Mouse (Mus musculus) retina, adult 2 months (tissue): ENCODE results near the gene Myh2.

Experiments used
- DNase-seq: peaks from one replicate; pipeline ENCODE4 v3.0.0-alpha.2; 2012; ENCODE audit warnings: low read depth, low spot score

Myh2 gene

GRCm38 (mm10) chr11:67170727-67171126 is at the start of gene Myh2:
Gene Myh2, plus strand, starts transcription at chr11:67171027.
- no peak for DNase-seq

- no peak for DNase-seq
Observed at GRCm38 (mm10) chr11:67124943-67125342, 45.9 kb upstream of the Myh2 start.

- DNase-seq, result no peak
Observed at GRCm38 (mm10) chr11:67125361-67125760, 45.5 kb upstream of the Myh2 start.

- no peak for DNase-seq
Observed at GRCm38 (mm10) chr11:67133526-67133925, 37.3 kb upstream of the Myh2 start.

GRCm38 (mm10) chr11:67134654-67135053 is 36.2 kb upstream of the Myh2 start:
- no peak for DNase-seq

GRCm38 (mm10) chr11:67135532-67135931 is 35.3 kb upstream of the Myh2 start:
- no peak for DNase-seq

GRCm38 (mm10) chr11:67139556-67139955 is 31.3 kb upstream of the Myh2 start:
- no peak for DNase-seq

GRCm38 (mm10) chr11:67140175-67140574 is 30.7 kb upstream of the Myh2 start:
- no peak for DNase-seq

- DNase-seq, result no peak
Observed at GRCm38 (mm10) chr11:67141031-67141430, 29.8 kb upstream of the Myh2 start.

GRCm38 (mm10) chr11:67142047-67142446 is 28.8 kb upstream of the Myh2 start:
- DNase-seq, result no peak

GRCm38 (mm10) chr11:67143065-67143464 is 27.8 kb upstream of the Myh2 start:
- DNase-seq, result no peak

- DNase-seq, result no peak
Observed at GRCm38 (mm10) chr11:67143863-67144498, 26.8 kb upstream of the Myh2 start.

GRCm38 (mm10) chr11:67144559-67145265 is 26.1 kb upstream of the Myh2 start:
- DNase-seq, result no peak

- DNase-seq, result no peak
Observed at GRCm38 (mm10) chr11:67145482-67146408, 25.1 kb upstream of the Myh2 start.

- no peak for DNase-seq
Observed at GRCm38 (mm10) chr11:67146409-67147282, 24.2 kb upstream of the Myh2 start.

GRCm38 (mm10) chr11:67147283-67147921 is 23.4 kb upstream of the Myh2 start:
- DNase-seq, result no peak

- no peak for DNase-seq
Observed at GRCm38 (mm10) chr11:67148286-67149012, 22.4 kb upstream of the Myh2 start.

- DNase-seq, result no peak
Observed at GRCm38 (mm10) chr11:67150237-67150636, 20.6 kb upstream of the Myh2 start.

- no peak for DNase-seq
Observed at GRCm38 (mm10) chr11:67151159-67151558, 19.7 kb upstream of the Myh2 start.
